Comparison of ENCODE assay signal across 8 mouse cellular contexts in the genomic region with DNA sequence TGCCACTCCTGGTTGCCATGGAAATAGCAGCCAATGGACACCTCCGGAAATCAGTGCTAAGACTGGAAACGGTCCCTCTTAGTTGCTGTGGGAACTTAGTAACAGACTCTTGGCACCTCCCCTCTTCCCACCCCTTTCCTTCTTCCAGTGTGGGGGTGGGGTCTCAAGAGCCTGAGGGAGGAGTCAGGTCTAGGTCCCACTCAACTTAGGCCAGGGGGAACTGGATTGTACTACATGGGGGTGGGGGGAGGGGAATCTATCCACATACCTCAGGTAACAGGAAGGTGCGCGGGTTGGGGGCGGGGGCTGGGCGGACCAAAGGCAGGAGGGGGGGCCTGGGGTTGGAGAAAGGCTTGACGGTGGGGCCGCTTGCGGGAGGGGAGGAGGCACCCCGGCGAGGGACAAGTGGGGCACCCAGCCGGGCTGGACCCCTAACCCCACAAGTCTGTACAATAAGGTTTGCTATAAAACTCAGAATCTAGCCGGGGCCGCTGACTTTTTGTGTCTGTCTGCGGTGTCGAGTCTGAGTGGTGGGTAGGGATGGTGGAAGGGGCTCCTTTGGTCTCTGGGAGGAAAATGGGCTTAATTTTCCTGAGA. TPM values are rescaled to one million over a fixed set of nuclear protein-coding genes. Genes with fewer than 3 reads are reported as not detected.
DNase-seq lines count a peak whose midpoint lies in the region; ATAC-seq and TF ChIP-seq lines count a peak whose summit lies in the region.

No protein-coding gene starts in this region.

- no peaks in the 10 kb centered on the region for H3K4me1 ChIP-seq in ES-Bruce4 (ENCODE audit: control insufficient read depth, insufficient read depth, low read length)
- peaks cover 35% of the 10 kb centered on the region for H3K4me1 ChIP-seq in forebrain, embryonic 13.5 days
- peaks cover 74% of the 10 kb centered on the region for H3K4me1 ChIP-seq in liver, embryonic 16.5 days (ENCODE audit: control insufficient read depth, low read depth, low read length)
- peaks cover 31% of the 10 kb centered on the region for H3K4me1 ChIP-seq in neural tube, embryonic 13.5 days (replicated peaks)

- no peaks in the 10 kb centered on the region for H3K27me3 ChIP-seq in ES-Bruce4 (ENCODE audit: control insufficient read depth, insufficient read depth, low read length, poor library complexity, severe bottlenecking)
- H3K27me3 ChIP-seq in forebrain, embryonic 13.5 days: no peaks in the 10 kb centered on the region
- no peaks in the 10 kb centered on the region for H3K27me3 ChIP-seq in liver, embryonic 16.5 days (ENCODE audit: control insufficient read depth, insufficient read depth, low read depth, low read length)
- H3K27me3 ChIP-seq in neural tube, embryonic 13.5 days: no peaks in the 10 kb centered on the region

- H3K9ac ChIP-seq in ES-Bruce4 (ENCODE audit: low read depth, poor library complexity, severe bottlenecking): peak overlapping the region; percentile 78
- H3K9ac ChIP-seq in forebrain, embryonic 13.5 days: peak overlapping the region; percentile 74
- peak overlapping the region; percentile 85 for H3K9ac ChIP-seq in liver, embryonic 16.5 days (ENCODE audit: low read depth, low read length)
- peak overlapping the region; percentile 80 for H3K9ac ChIP-seq in neural tube, embryonic 13.5 days

- peaks cover 7% of the 10 kb centered on the region for H3K36me3 ChIP-seq in ES-Bruce4 (ENCODE audit: control insufficient read depth, insufficient read depth, low read length, poor library complexity, severe bottlenecking)
- peaks cover 46% of the 10 kb centered on the region for H3K36me3 ChIP-seq in forebrain, embryonic 13.5 days (ENCODE audit: poor library complexity, severe bottlenecking)
- H3K36me3 ChIP-seq in liver, embryonic 16.5 days (ENCODE audit: control insufficient read depth, insufficient read depth): no peaks in the 10 kb centered on the region
- H3K36me3 ChIP-seq in neural tube, embryonic 13.5 days: peaks cover 47% of the 10 kb centered on the region

- H3K27ac ChIP-seq in ES-Bruce4 (ENCODE audit: insufficient read depth, low read length): peak overlapping the region; percentile 88
- peak overlapping the region; percentile 52 for H3K27ac ChIP-seq in forebrain, embryonic 13.5 days
- peak overlapping the region; percentile 82 for H3K27ac ChIP-seq in liver, embryonic 16.5 days (ENCODE audit: low read length)
- H3K27ac ChIP-seq in neural tube, embryonic 13.5 days (replicated peaks): peak overlapping the region; percentile 74

- no peak for TF ChIP-seq POLR2A in ES-Bruce4 (IDR thresholded peaks at IDR 0.05; ENCODE audit: insufficient read depth, low read length)

- peak; percentile 66 for DNase-seq in c-Kit-positive CD71-negative TER-119-negative erythroid progenitor cells, embryonic 14.5 days (ENCODE audit: low read depth)
- peak; percentile 97 to 98 for DNase-seq in heart, postnatal 10 days
- DNase-seq in kidney, postnatal 4 days: peak; percentile 97
- peak; percentile 94 for DNase-seq in testis, postnatal 14 days (ENCODE audit: low spot score)

- ATAC-seq in forebrain, embryonic 13.5 days: peak; percentile 94
- peak; percentile 14 for ATAC-seq in liver, embryonic 16.5 days (ENCODE audit: low read depth)
- peak; percentile 83 for ATAC-seq in neural tube, embryonic 13.5 days (ENCODE audit: low read depth)

- no peaks in the 10 kb centered on the region for H3K9me3 ChIP-seq in ES-Bruce4 (replicated peaks; ENCODE audit: control insufficient read depth, insufficient read depth, low read length, poor library complexity, severe bottlenecking)
- H3K9me3 ChIP-seq in forebrain, embryonic 13.5 days (replicated peaks): no peaks in the 10 kb centered on the region
- no peaks in the 10 kb centered on the region for H3K9me3 ChIP-seq in liver, embryonic 16.5 days (replicated peaks; ENCODE audit: control insufficient read depth, low read length)
- H3K9me3 ChIP-seq in neural tube, embryonic 13.5 days: no peaks in the 10 kb centered on the region

- H3K4me3 ChIP-seq in ES-Bruce4 (ENCODE audit: low read depth, low read length): peak overlapping the region; percentile 71
- peak overlapping the region; percentile 47 for H3K4me3 ChIP-seq in forebrain, embryonic 13.5 days
- H3K4me3 ChIP-seq in liver, embryonic 16.5 days (ENCODE audit: low read depth, low read length): peak overlapping the region; percentile 72
- peak overlapping the region; percentile 48 for H3K4me3 ChIP-seq in neural tube, embryonic 13.5 days

- WGBS in forebrain, embryonic 13.5 days: 0% methylated on average over 16 of the region's 16 CpGs
- 2% methylated on average over 16 of the region's 16 CpGs for WGBS in liver, embryonic 16.5 days (ENCODE audit: insufficient replicate concordance)
- under 1% methylated on average over 16 of the region's 16 CpGs for WGBS in neural tube, embryonic 13.5 days

- intact Hi-C loops in heart, postnatal 10 days (cut with DNase I): no loop called here

- TF ChIP-seq CTCF in ES-Bruce4 (IDR thresholded peaks at IDR 0.05; ENCODE audit: low read depth, low read length): no peak

- 0 out of 2 replicates have a peak, but pooled peaks have one; percentile 11 for TF ChIP-seq EP300 in ES-Bruce4 (IDR thresholded peaks at IDR 0.05; ENCODE audit: insufficient read depth, low read depth, low read length)

- peak overlapping the region; percentile 80 for H3K4me2 ChIP-seq in forebrain, embryonic 13.5 days
- H3K4me2 ChIP-seq in liver, embryonic 16.5 days (ENCODE audit: low read depth, low read length): peak overlapping the region; percentile 92
- peak overlapping the region; percentile 74 for H3K4me2 ChIP-seq in neural tube, embryonic 13.5 days

RNA-seq across cellular contexts. Expression of a gene that starts 0.5 kb away (rescaled TPM):
- 20.2 and 23.2 TPM in 2 replicates for polyA plus RNA-seq in ES-Bruce4 (2011; ENCODE audit: insufficient read depth, insufficient read length, low read depth, missing spikeins)
- 4.8 and 5.4 TPM in 2 replicates for polyA plus RNA-seq in forebrain, embryonic 13.5 days (2015; fragmentation: Nextera tagmentation; extraction: Ambion mirVana)
- total RNA-seq in heart, postnatal 10 days (2021): 10 to 100 TPM; 18.0 to 20.9 TPM
- 11.2 and 12.9 TPM in 2 replicates for polyA plus RNA-seq in liver, embryonic 16.5 days (2015; fragmentation: Nextera tagmentation; extraction: Ambion mirVana)
- polyA plus RNA-seq in neural tube, embryonic 13.5 days (2015; fragmentation: Nextera tagmentation; extraction: Ambion mirVana): 9.7 and 9.9 TPM in 2 replicates

RNA-seq across cellular contexts. Expression of a gene that starts 7.4 kb away (rescaled TPM):
- polyA plus RNA-seq in ES-Bruce4 (2011; ENCODE audit: insufficient read depth, insufficient read length, low read depth, missing spikeins): 49.1 and 51.7 TPM in 2 replicates
- polyA plus RNA-seq in forebrain, embryonic 13.5 days (2015; fragmentation: Nextera tagmentation; extraction: Ambion mirVana): 20.0 and 21.5 TPM in 2 replicates
- 10 to 100 TPM; 26.1 to 29.9 TPM for total RNA-seq in heart, postnatal 10 days (2021)
- polyA plus RNA-seq in liver, embryonic 16.5 days (2015; fragmentation: Nextera tagmentation; extraction: Ambion mirVana): 7.5 and 7.9 TPM in 2 replicates
- 19.0 and 20.9 TPM in 2 replicates for polyA plus RNA-seq in neural tube, embryonic 13.5 days (2015; fragmentation: Nextera tagmentation; extraction: Ambion mirVana)

RNA-seq across cellular contexts. Expression of a gene that starts 16.3 kb away (rescaled TPM):
- polyA plus RNA-seq in ES-Bruce4 (2011; ENCODE audit: insufficient read depth, insufficient read length, low read depth, missing spikeins): not detected in 2 replicates
- not detected in 2 replicates for polyA plus RNA-seq in forebrain, embryonic 13.5 days (2015; fragmentation: Nextera tagmentation; extraction: Ambion mirVana)
- total RNA-seq in heart, postnatal 10 days (2021): 1 to 10 TPM; 2.7 to 3.1 TPM
- polyA plus RNA-seq in liver, embryonic 16.5 days (2015; fragmentation: Nextera tagmentation; extraction: Ambion mirVana): not detected in 2 replicates
- polyA plus RNA-seq in neural tube, embryonic 13.5 days (2015; fragmentation: Nextera tagmentation; extraction: Ambion mirVana): not detected in 2 replicates

RNA-seq across cellular contexts. Expression of a gene that starts 24.8 kb away (rescaled TPM):
- 55.1 and 58.3 TPM in 2 replicates for polyA plus RNA-seq in ES-Bruce4 (2011; ENCODE audit: insufficient read depth, insufficient read length, low read depth, missing spikeins)
- polyA plus RNA-seq in forebrain, embryonic 13.5 days (2015; fragmentation: Nextera tagmentation; extraction: Ambion mirVana): 7.7 and 9.6 TPM in 2 replicates
- total RNA-seq in heart, postnatal 10 days (2021): 1 to 10 TPM; 5.6 to 6.2 TPM
- polyA plus RNA-seq in liver, embryonic 16.5 days (2015; fragmentation: Nextera tagmentation; extraction: Ambion mirVana): 1.9 and 2.0 TPM in 2 replicates
- 8.0 and 8.8 TPM in 2 replicates for polyA plus RNA-seq in neural tube, embryonic 13.5 days (2015; fragmentation: Nextera tagmentation; extraction: Ambion mirVana)

RNA-seq across cellular contexts. Expression of a gene that starts 31.3 kb away (rescaled TPM):
- 7.9 and 11.2 TPM in 2 replicates for polyA plus RNA-seq in ES-Bruce4 (2011; ENCODE audit: insufficient read depth, insufficient read length, low read depth, missing spikeins)
- 5.0 and 7.5 TPM in 2 replicates for polyA plus RNA-seq in forebrain, embryonic 13.5 days (2015; fragmentation: Nextera tagmentation; extraction: Ambion mirVana)
- total RNA-seq in heart, postnatal 10 days (2021): 10 to 100 TPM; 15.9 to 16.1 TPM
- polyA plus RNA-seq in liver, embryonic 16.5 days (2015; fragmentation: Nextera tagmentation; extraction: Ambion mirVana): 72.9 and 80.3 TPM in 2 replicates
- 9.5 and 9.8 TPM in 2 replicates for polyA plus RNA-seq in neural tube, embryonic 13.5 days (2015; fragmentation: Nextera tagmentation; extraction: Ambion mirVana)

Comparison
In these comparisons a context has a peak if more than half of its experiments do, and no peak if none do; other contexts are left out.
1. Peak in every context shown above with its lines: DNase-seq, ATAC-seq, H3K4me3 ChIP-seq and H3K27ac ChIP-seq.
2. ATAC-seq: peak in every context shown above with its lines; median percentile 94 in forebrain, embryonic 13.5 days; 83 in neural tube, embryonic 13.5 days; 14 in liver, embryonic 16.5 days.